Mouse (Mus musculus): ENCODE results near the gene Arf3. TPM values are rescaled to one million over a fixed set of nuclear protein-coding genes. Genes with fewer than 3 reads are reported as not detected.

Arf3 gene
- polyA plus RNA-seq, 1 experiment from 2014 or later, result 99.9 TPM

GRCm38 (mm10) chr15:98733370-98733769 is 29.6 kb downstream of the Arf3 start:
- H3K9ac ChIP-seq (replicated peaks; ENCODE audit: low read depth, low read length), result no peak overlapping the region
- H3K27ac ChIP-seq (ENCODE audit: low read length), result no peak overlapping the region
- H3K9me3 ChIP-seq (ENCODE audit: control insufficient read depth, low read length), result no peaks in the 10 kb centered on the region
- peaks cover 8% of the 10 kb centered on the region; the same call in 1 of the 2 replicates for H3K36me3 ChIP-seq (ENCODE audit: control insufficient read depth, insufficient read depth)
- ATAC-seq, result no peak
- H3K4me2 ChIP-seq (ENCODE audit: low read length), result no peak overlapping the region
- H3K4me1 ChIP-seq (replicated peaks; ENCODE audit: control insufficient read depth, insufficient read depth, low read length), result no peaks in the 10 kb centered on the region
- H3K4me3 ChIP-seq (replicated peaks; ENCODE audit: low read length), result no peak overlapping the region
- 76% methylated on average over 6 of the region's 6 CpGs for WGBS
- H3K27me3 ChIP-seq (replicated peaks; ENCODE audit: control insufficient read depth, insufficient read depth, low read length), result 0 out of 2 replicates have a peak, but pooled peaks cover 5% of the 10 kb centered on the region

DNA sequence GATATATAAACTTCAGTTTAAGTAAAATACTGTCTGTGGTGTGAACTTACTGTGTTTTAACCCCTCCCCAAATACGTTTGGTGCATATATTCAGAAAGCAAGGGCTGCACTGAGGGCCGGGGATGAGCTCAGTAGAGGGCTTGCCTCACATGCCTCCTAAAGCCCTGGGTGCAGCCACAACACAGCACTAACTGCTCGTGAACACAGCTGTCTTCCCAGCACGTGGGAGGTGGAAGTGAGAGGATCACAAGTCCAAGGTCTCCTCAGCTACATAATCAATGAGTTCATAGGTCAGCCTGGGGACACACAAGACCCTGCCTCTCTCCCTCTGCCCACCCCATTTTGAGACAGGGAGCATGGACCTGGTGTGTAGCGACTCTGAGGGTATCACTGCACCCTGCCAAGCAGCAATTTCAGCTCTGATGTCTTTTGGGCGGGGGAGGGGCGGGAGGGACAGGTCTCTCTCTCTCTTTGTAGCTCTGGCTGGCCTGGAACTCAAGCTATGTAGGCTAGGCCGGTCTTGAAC is 30.9 kb downstream of the Arf3 start:
- peaks cover 9% of the 10 kb centered on the region for H3K4me1 ChIP-seq (replicated peaks; ENCODE audit: control insufficient read depth, insufficient read depth, low read length)
- WGBS, result 69% methylated on average over 8 of the region's 8 CpGs
- no peak overlapping the region for H3K4me2 ChIP-seq (ENCODE audit: low read length)
- ATAC-seq, result no peak
- H3K4me3 ChIP-seq (replicated peaks; ENCODE audit: low read length), result no peak overlapping the region
- 0 out of 2 replicates have a peak, but pooled peaks cover 5% of the 10 kb centered on the region for H3K27me3 ChIP-seq (replicated peaks; ENCODE audit: control insufficient read depth, insufficient read depth, low read length)
- H3K36me3 ChIP-seq (ENCODE audit: control insufficient read depth, insufficient read depth), result peaks cover 8% of the 10 kb centered on the region; the same call in 1 of the 2 replicates
- no peaks in the 10 kb centered on the region for H3K9me3 ChIP-seq (ENCODE audit: control insufficient read depth, low read length)
- no peak overlapping the region for H3K9ac ChIP-seq (replicated peaks; ENCODE audit: low read depth, low read length)
- H3K27ac ChIP-seq (ENCODE audit: low read length), result no peak overlapping the region

- Histone ChIP-seq H3K9me3 (ENCODE audit: control insufficient read depth, low read length) (no peaks in the 10 kb centered on the region), H3K4me2 (ENCODE audit: low read length) (no peak overlapping the region), H3K27ac (ENCODE audit: low read length) (no peak overlapping the region), H3K27me3 (replicated peaks; ENCODE audit: control insufficient read depth, insufficient read depth, low read length) (peaks cover 9% of the 10 kb centered on the region), H3K36me3 (ENCODE audit: control insufficient read depth, insufficient read depth) (peaks cover under 1% of the 10 kb centered on the region; the same call in 1 of the 2 replicates), H3K9ac (replicated peaks; ENCODE audit: low read depth, low read length) (no peak overlapping the region), H3K4me1 (replicated peaks; ENCODE audit: control insufficient read depth, insufficient read depth, low read length) (peaks cover 12% of the 10 kb centered on the region), H3K4me3 (replicated peaks; ENCODE audit: low read length) (no peak overlapping the region)
- ATAC-seq, result no peak
- WGBS, result 85% methylated on average over 6 of the region's 6 CpGs
These were observed 32.2 kb downstream of the Arf3 start for GRCm38 (mm10) chr15:98730790-98731189.

GRCm38 (mm10) chr15:98729791-98730545 is 33.0 kb downstream of the Arf3 start:
- WGBS, result 73% methylated on average over 7 of the region's 7 CpGs
- ATAC-seq, result no peak
- H3K27ac ChIP-seq (ENCODE audit: low read length), result no peak overlapping the region
- no peak overlapping the region for H3K9ac ChIP-seq (replicated peaks; ENCODE audit: low read depth, low read length)
- no peaks in the 10 kb centered on the region for H3K36me3 ChIP-seq (ENCODE audit: control insufficient read depth, insufficient read depth)
- peaks cover 12% of the 10 kb centered on the region for H3K4me1 ChIP-seq (replicated peaks; ENCODE audit: control insufficient read depth, insufficient read depth, low read length)
- no peak overlapping the region for H3K4me2 ChIP-seq (ENCODE audit: low read length)
- no peaks in the 10 kb centered on the region for H3K9me3 ChIP-seq (ENCODE audit: control insufficient read depth, low read length)
- H3K27me3 ChIP-seq (replicated peaks; ENCODE audit: control insufficient read depth, insufficient read depth, low read length), result peaks cover 9% of the 10 kb centered on the region
- H3K4me3 ChIP-seq (replicated peaks; ENCODE audit: low read length), result no peak overlapping the region

DNA sequence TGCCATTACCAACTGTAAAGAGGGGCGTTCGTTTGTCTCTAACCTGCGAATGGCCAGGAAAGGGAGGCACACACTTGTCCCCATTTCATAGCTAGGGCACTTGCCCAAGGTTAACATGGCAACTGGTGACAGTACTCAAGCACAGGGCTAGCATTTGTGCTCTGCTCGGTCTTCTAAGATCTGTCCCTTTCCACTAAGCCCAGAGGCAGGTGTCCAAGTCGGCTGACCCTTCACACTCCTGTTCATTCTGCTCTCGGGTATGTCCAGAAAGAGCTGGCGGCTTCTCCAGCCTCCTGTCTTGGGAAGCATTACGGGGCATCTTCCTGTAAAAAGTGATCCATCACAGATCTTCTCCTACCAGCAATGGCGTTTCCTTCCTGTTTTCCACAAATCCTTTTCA is 34.6 kb downstream of the Arf3 start:
- ATAC-seq, result no peak
- WGBS, result 43% methylated on average over 9 of the region's 9 CpGs
- no peak overlapping the region for H3K9ac ChIP-seq (replicated peaks; ENCODE audit: low read depth, low read length)
- H3K9me3 ChIP-seq (ENCODE audit: control insufficient read depth, low read length), result no peaks in the 10 kb centered on the region
- H3K27ac ChIP-seq (ENCODE audit: low read length), result no peak overlapping the region
- peaks cover 15% of the 10 kb centered on the region for H3K4me1 ChIP-seq (replicated peaks; ENCODE audit: control insufficient read depth, insufficient read depth, low read length)
- peaks cover 11% of the 10 kb centered on the region for H3K27me3 ChIP-seq (replicated peaks; ENCODE audit: control insufficient read depth, insufficient read depth, low read length)
- H3K36me3 ChIP-seq (ENCODE audit: control insufficient read depth, insufficient read depth), result no peaks in the 10 kb centered on the region
- no peak overlapping the region for H3K4me3 ChIP-seq (replicated peaks; ENCODE audit: low read length)
- peak overlapping the region; percentile 94 for H3K4me2 ChIP-seq (ENCODE audit: low read length)

DNA sequence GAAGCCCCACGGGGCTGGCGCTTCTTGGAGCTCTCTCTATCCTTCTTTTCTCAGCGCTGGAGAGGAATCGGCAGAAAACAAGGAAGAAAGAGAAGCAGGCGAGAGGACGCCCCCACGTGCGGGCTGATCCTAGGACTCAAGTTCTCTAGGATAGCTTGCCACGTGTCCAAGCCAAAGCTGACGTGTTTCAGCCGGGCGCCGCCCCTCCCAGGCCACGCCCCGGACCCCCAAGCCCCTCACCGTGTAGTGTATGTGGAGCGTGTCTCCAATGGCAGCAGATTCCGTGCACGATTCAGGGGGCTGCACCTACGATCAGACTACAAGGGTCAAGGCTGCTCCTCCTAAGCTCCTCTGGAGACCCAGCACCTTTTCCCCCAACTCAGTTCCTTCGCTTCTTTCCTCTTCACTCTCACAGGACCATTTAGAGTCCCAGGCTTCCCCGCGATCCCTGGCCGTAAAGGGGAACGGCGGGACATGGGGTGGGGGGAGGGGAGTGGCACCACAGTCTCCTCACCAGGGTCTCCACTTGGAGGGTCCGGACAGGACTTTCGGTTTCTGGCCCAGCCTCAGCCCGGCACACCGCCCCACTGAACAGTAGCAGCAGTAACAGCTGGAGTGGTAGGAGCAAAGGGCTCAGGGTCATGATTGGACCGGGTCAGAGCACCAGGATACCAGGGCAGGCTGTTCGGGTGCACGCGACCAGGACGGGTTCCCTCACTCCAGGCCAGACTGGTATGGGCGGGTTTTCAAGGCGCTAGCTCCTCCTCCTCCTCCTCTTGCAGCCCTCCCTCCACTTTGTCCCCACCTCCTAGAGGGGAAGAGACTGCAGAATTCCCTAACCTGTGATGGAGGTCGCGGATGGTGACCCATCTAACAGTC is 35.3 kb downstream of the Arf3 start, which contains the start of gene Fkbp11:
TSS of gene Fkbp11 (minus strand) at position 756 of the 879 bp plus-strand sequence.
- peaks cover 11% of the 10 kb centered on the region for H3K27me3 ChIP-seq (replicated peaks; ENCODE audit: control insufficient read depth, insufficient read depth, low read length)
- H3K36me3 ChIP-seq (ENCODE audit: control insufficient read depth, insufficient read depth), result no peaks in the 10 kb centered on the region
- peak within 1 kb of the TSS; percentile 54 for H3K9ac ChIP-seq (replicated peaks; ENCODE audit: low read depth, low read length)
- ATAC-seq, result peak; percentile 80
- H3K9me3 ChIP-seq (ENCODE audit: control insufficient read depth, low read length), result no peaks in the 10 kb centered on the region
- no peak within 1 kb of the TSS for H3K27ac ChIP-seq (ENCODE audit: low read length)
- peaks cover 19% of the 10 kb centered on the region for H3K4me1 ChIP-seq (replicated peaks; ENCODE audit: control insufficient read depth, insufficient read depth, low read length)
- peak within 1 kb of the TSS; percentile 94 for H3K4me2 ChIP-seq (ENCODE audit: low read length)
- under 1% methylated on average over 39 of the region's 39 CpGs for WGBS
- H3K4me3 ChIP-seq (replicated peaks; ENCODE audit: low read length), result peak within 1 kb of the TSS; percentile 46

- H3K9ac ChIP-seq (replicated peaks; ENCODE audit: low read depth, low read length), result no peak overlapping the region
- H3K36me3 ChIP-seq (ENCODE audit: control insufficient read depth, insufficient read depth), result no peaks in the 10 kb centered on the region
- H3K4me2 ChIP-seq (ENCODE audit: low read length), result peak overlapping the region; percentile 94
- no peak for ATAC-seq
- H3K4me3 ChIP-seq (replicated peaks; ENCODE audit: low read length), result no peak overlapping the region; the same call in none of the 2 replicates
- 48% methylated on average over 7 of the region's 7 CpGs for WGBS
- peaks cover 29% of the 10 kb centered on the region for H3K4me1 ChIP-seq (replicated peaks; ENCODE audit: control insufficient read depth, insufficient read depth, low read length)
- no peak overlapping the region for H3K27ac ChIP-seq (ENCODE audit: low read length)
- H3K27me3 ChIP-seq (replicated peaks; ENCODE audit: control insufficient read depth, insufficient read depth, low read length), result peaks cover 11% of the 10 kb centered on the region
- no peaks in the 10 kb centered on the region for H3K9me3 ChIP-seq (ENCODE audit: control insufficient read depth, low read length)
These were observed 36.3 kb downstream of the Arf3 start for GRCm38 (mm10) chr15:98726746-98727145.

- Histone ChIP-seq H3K9ac (replicated peaks; ENCODE audit: low read depth, low read length) (no peak overlapping the region), H3K4me1 (replicated peaks; ENCODE audit: control insufficient read depth, insufficient read depth, low read length) (peaks cover 31% of the 10 kb centered on the region), H3K9me3 (ENCODE audit: control insufficient read depth, low read length) (no peaks in the 10 kb centered on the region), H3K27me3 (replicated peaks; ENCODE audit: control insufficient read depth, insufficient read depth, low read length) (peaks cover 11% of the 10 kb centered on the region), H3K27ac (ENCODE audit: low read length) (no peak overlapping the region), H3K4me2 (ENCODE audit: low read length) (no peak overlapping the region), H3K4me3 (replicated peaks; ENCODE audit: low read length) (no peak overlapping the region), H3K36me3 (ENCODE audit: control insufficient read depth, insufficient read depth) (no peaks in the 10 kb centered on the region)
- no peak for ATAC-seq
- 78% methylated on average over 4 of the region's 4 CpGs for WGBS
These were observed 36.9 kb downstream of the Arf3 start for GRCm38 (mm10) chr15:98726079-98726478.

- H3K27ac ChIP-seq (ENCODE audit: low read length), result no peak overlapping the region
- H3K4me3 ChIP-seq (replicated peaks; ENCODE audit: low read length), result no peak overlapping the region
- WGBS, result 39% methylated on average over 19 of the region's 19 CpGs
- H3K36me3 ChIP-seq (ENCODE audit: control insufficient read depth, insufficient read depth), result no peaks in the 10 kb centered on the region
- peaks cover 31% of the 10 kb centered on the region for H3K4me1 ChIP-seq (replicated peaks; ENCODE audit: control insufficient read depth, insufficient read depth, low read length)
- H3K4me2 ChIP-seq (ENCODE audit: low read length), result no peak overlapping the region
- H3K9ac ChIP-seq (replicated peaks; ENCODE audit: low read depth, low read length), result no peak overlapping the region
- no peak for ATAC-seq
- H3K9me3 ChIP-seq (ENCODE audit: control insufficient read depth, low read length), result no peaks in the 10 kb centered on the region
- H3K27me3 ChIP-seq (replicated peaks; ENCODE audit: control insufficient read depth, insufficient read depth, low read length), result peaks cover 11% of the 10 kb centered on the region
These were observed 38.6 kb downstream of the Arf3 start for GRCm38 (mm10) chr15:98724441-98724840.

Data from forebrain, embryonic 16.5 days (tissue).